Mouse (Mus musculus): ENCODE data around the gene Serpinb5. TPM values are rescaled to one million over a fixed set of nuclear protein-coding genes. Genes with fewer than 3 reads are reported as not detected.

Serpinb5 gene
- polyA plus RNA-seq (2012) = not detected in 2 replicates

GRCm38 (mm10) chr1:106860847-106861246, at the start of gene Serpinb5:
Gene Serpinb5, plus strand, starts transcription at chr1:106861173.

Other genes with a start within 250 kb of the Serpinb5 start
- gene Bcl2, start 146.9 kb upstream of the Serpinb5 start, polyA plus RNA-seq (2012) = 8.2 and 11.4 TPM in 2 replicates
- 5.3 and 8.3 TPM in 2 replicates for gene Kdsr, start 101.4 kb upstream of the Serpinb5 start, polyA plus RNA-seq (2012)
- 27.6 and 29.4 TPM in 2 replicates for gene Vps4b, start 64.4 kb upstream of the Serpinb5 start, polyA plus RNA-seq (2012)
- not detected in 2 replicates for gene Serpinb12, start 73.3 kb downstream of the Serpinb5 start, polyA plus RNA-seq (2012)
- gene Serpinb13, start 119.8 kb downstream of the Serpinb5 start, polyA plus RNA-seq (2012) = not detected in 2 replicates
- gene Serpinb3a, start 191.1 kb downstream of the Serpinb5 start, polyA plus RNA-seq (2012) = not detected in 2 replicates
- gene Serpinb3d, start 222.3 kb downstream of the Serpinb5 start, polyA plus RNA-seq (2012) = not detected in 2 replicates